Mouse (Mus musculus) cerebellum, adult 2 months (tissue): ENCODE data around the gene Boc.

Source experiments
- CTCF ChIP-seq: fragments of 200-500 bp; IDR thresholded peaks from 2 replicates; pipeline ENCODE4 v1.5.1; 2011; ENCODE audit warnings: low read depth, mild to moderate bottlenecking, control low read depth, low read length, moderate library complexity, borderline replicate concordance; ENCODE audit not compliant: insufficient read depth
- POLR2A ChIP-seq: fragments of 200-500 bp; IDR thresholded peaks from 2 replicates; pipeline ENCODE4 v1.6.1; 2011; ENCODE audit warnings: low read length, control low read depth, borderline replicate concordance; ENCODE audit not compliant: insufficient read depth

DNA sequence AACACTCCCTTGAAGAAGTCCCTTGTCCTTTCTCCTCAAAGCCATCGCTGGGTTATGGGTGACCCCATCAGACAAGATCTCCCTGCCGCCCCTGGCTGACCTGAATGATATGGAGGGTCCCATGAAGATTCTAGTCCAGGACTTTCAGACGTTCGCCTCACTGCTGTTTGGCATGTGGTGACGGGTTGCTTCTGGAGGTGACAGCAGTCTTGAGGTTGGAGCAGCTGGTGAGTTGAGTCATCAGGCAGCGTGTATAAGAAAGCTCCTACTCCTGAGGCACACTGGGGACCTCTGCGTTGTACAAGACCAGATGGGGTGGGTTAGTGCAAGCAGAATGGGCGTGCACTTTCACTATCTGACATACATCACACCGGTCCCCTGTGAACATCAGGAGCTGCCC lies 72.1 kb downstream of the Boc start:
- TF ChIP-seq CTCF (no peak), POLR2A (no peak)
